Mouse (Mus musculus) right cerebral cortex, postnatal 36 days (tissue): ENCODE results near the gene Kcnh2.

Experiments used
- DNase-seq, 2 experiments: peaks; one replicate each; pipeline ENCODE4 v3.0.0; 2022; ENCODE audit warnings: low spot score in 2 of 2, mixed read lengths in 1 of 2

Kcnh2 gene

GRCm38 (mm10) chr5:24346313-24346712 is 5.1 kb downstream of the Kcnh2 start:
- no peak for DNase-seq

- DNase-seq = no peak
Measured at GRCm38 (mm10) chr5:24344477-24345051, 6.8 kb downstream of the Kcnh2 start.

GRCm38 (mm10) chr5:24343977-24344436 is 7.4 kb downstream of the Kcnh2 start:
- no peak for DNase-seq

GRCm38 (mm10) chr5:24343379-24343778 is 8.0 kb downstream of the Kcnh2 start:
- DNase-seq = no peak

GRCm38 (mm10) chr5:24342966-24343365 is 8.4 kb downstream of the Kcnh2 start:
- DNase-seq = no peak

GRCm38 (mm10) chr5:24342205-24342963 is 9.0 kb downstream of the Kcnh2 start:
- no peak for DNase-seq

GRCm38 (mm10) chr5:24337821-24338220 is 13.6 kb downstream of the Kcnh2 start:
- DNase-seq = no peak

- DNase-seq = no peak
Measured at GRCm38 (mm10) chr5:24337366-24337765, 14.0 kb downstream of the Kcnh2 start.

GRCm38 (mm10) chr5:24335888-24336511 is 15.4 kb downstream of the Kcnh2 start:
- DNase-seq = no peak

- DNase-seq = no peak
Measured at GRCm38 (mm10) chr5:24334749-24335148, 16.7 kb downstream of the Kcnh2 start.

GRCm38 (mm10) chr5:24332401-24332800 is 19.0 kb downstream of the Kcnh2 start:
- no peak for DNase-seq

GRCm38 (mm10) chr5:24329965-24330298 is 21.5 kb downstream of the Kcnh2 start:
- DNase-seq = no peak

- no peak for DNase-seq
Measured at GRCm38 (mm10) chr5:24329212-24329964, 22.0 kb downstream of the Kcnh2 start.

- no peak for DNase-seq
Measured at GRCm38 (mm10) chr5:24328813-24329211, 22.6 kb downstream of the Kcnh2 start.

- no peak for DNase-seq
Measured at GRCm38 (mm10) chr5:24326842-24327417, 24.5 kb downstream of the Kcnh2 start.

- no peak for DNase-seq
Measured at GRCm38 (mm10) chr5:24326166-24326841, 25.1 kb downstream of the Kcnh2 start.

GRCm38 (mm10) chr5:24325251-24325650 is 26.2 kb downstream of the Kcnh2 start:
- DNase-seq = no peak

- DNase-seq = no peak
Measured at GRCm38 (mm10) chr5:24321711-24322682, 29.4 kb downstream of the Kcnh2 start.

GRCm38 (mm10) chr5:24320894-24321293 is 30.5 kb downstream of the Kcnh2 start:
- DNase-seq = no peak

- DNase-seq = peak in 1 of 2 experiments; percentile 38
Measured at GRCm38 (mm10) chr5:24320467-24320813, 31.0 kb downstream of the Kcnh2 start.
